Mouse (Mus musculus) kidney, adult 2 months (tissue): Measurements from ENCODE around the gene Strn.

Experiments used
- CTCF ChIP-seq: fragments of 200-500 bp; conservative IDR thresholded peaks from 2 replicates; pipeline ENCODE4 v1.5.1; 2011; ENCODE audit warnings: low read depth, mild to moderate bottlenecking, control low read depth, low read length, moderate library complexity, mixed read lengths; ENCODE audit not compliant: insufficient read depth, insufficient read length
- POLR2A ChIP-seq: fragments of 200-500 bp; IDR thresholded peaks from one replicate; pipeline ENCODE4 v1.6.1; 2011; ENCODE audit warnings: low read depth, low read length, control low read depth

DNA sequence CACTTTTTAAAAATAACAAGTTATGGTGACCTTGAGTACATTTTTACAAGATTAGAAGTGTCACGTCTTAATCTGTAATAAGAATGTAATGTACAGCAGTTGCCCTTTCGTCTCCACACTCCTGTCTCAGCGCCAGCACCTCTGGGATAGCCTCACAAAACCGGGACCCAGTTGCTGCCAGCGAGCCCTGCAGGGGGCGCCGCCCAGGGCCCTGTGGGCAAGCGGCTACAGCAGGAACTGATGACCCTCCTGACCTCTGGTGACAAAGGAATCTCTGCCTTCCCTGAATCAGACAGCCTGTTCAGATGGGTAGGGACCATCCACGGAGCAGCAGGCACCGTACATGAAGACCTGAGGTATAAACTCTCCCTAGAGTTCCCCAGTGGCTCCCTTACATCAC, 15.1 kb upstream of the Strn start:
- TF ChIP-seq CTCF (no peak), POLR2A (no peak)
